Mouse (Mus musculus): ENCODE measurements around the gene E130308A19Rik.

E130308A19Rik gene

DNA sequence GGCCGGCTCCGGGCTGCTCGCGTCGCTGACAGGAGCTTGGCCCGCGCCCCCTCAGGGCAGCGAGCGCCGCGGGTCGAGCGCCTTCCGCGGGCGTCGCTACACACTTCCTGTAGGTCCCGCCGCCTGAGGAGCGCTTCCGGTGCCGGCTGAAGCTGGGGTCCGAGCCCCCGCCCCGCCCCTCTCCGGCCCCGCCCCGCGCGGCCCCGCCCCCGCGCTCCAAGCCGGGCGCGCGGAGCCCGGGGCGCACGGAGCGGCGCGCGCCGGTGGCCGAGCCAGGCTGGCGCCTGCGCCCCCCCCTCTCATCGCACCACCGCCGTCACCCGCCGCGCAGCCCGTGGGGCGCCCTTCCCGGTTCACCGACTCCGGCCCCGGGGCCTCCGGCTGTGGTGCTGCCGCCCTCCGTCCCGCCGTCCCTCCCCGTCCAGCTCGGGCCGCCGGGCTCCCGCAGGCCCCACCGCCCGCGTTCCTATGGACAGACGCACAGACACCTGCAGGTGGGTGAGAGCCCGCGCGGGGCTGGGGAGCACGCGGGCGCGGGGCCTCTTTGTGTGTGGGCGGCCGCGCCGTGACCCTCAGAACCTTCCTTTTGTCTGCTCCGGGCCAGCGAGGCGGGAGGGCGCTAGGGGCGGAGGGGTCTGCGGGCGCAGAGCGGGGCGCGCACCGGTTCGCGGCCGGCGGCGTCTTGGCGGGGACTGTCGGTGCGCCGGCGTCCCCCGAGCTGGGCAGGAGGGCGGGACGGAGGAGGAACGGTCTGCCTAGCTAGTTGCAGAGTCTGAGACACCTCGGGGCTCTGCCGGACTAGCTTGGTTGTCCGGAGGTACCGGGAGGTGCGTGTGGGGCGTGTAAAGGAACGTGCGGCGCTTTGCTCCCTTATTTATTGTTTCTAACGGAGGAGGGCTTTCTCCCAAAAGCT, at the start of gene E130308A19Rik:
Gene E130308A19Rik, plus strand, starts transcription at position 214 of the 913 bp plus-strand sequence.
- peak; percentile 80 for DNase-seq (ENCODE audit: low read depth)

DNA sequence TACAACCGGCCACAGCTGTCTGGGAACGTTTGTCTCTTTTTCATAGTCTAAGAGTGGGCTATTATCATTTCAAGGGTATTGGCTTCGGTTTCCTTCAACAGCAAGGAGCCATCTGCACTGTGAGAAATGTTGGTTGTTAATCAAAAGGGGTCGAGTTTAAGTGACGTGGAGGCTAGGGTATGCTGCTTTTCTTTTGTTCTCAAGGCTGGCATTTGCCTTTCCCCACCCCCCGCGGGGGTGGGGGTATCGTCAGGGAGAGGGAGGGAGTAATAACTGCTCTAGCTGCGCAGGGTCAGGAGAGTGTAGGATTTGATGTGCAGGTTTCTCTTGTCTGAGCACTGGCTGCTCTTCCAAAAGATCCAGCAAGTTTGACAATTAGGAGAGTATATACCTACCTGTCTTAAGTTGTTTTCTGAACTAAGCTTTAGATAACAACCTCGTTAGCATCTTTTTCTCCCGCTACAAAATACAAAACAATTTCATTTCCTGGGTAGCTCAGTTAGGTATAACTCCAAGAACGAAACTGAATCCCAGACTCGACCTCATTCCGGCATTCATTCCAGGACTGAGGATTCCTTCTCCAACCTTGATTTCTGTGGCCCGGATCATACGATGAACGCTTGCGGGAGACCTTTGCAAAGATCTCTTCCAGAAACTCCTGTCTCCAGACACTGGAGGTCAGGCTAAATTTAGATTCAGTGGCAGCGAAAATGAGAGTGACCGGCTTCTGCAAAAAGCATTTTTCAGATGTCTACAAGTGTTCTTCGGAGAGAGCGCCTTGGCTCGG, 45.3 kb upstream of the E130308A19Rik start:
- peak; percentile 74 for DNase-seq (ENCODE audit: low read depth)

DNA sequence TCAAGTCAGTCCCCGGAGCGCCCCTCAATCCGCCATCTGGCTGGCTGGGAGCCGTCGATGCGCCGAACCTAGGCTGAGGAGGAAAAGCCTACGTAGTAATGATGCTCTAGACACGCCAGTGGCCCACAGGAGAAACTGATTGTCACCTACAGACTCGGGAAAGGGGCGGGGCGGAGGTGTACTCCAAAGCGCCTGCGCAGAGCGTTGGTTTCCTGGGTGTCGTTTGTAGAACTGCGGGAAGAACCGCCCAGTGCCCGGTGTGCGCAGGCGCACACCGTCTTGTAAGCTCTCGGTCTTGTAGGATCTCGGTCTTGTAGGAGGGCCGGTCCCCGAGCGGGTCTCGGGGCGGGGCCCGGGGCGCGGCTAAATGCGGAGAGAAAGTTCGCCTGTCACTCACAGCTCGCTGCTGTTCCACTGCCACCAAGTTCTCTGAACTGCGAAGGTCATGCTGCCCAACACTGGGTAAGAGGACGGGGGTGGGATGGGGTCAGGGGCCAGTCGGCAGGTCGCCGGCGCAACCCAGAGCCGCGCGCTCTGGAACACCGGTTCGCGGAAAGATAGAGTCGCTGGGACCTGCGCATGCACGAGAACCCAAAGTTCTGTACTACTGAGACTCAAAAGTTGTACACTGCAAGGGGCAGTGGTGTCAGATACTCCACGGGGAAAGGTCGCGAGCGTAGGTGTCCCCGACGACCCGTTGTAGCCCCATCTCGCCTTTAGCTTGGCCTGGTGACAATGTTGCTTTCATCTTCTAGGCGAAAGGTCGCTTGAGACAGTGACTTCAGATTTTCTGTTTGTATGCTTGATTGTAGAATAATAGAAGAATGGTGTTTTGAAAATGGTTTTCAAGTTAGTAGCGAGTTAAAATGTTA, 44.5 kb upstream of the E130308A19Rik start, which contains the start of gene Hsdl2:
Gene Hsdl2, plus strand, starts transcription at position 250 of the 872 bp plus-strand sequence.
- peak; percentile 100 for DNase-seq (ENCODE audit: low read depth)

DNA sequence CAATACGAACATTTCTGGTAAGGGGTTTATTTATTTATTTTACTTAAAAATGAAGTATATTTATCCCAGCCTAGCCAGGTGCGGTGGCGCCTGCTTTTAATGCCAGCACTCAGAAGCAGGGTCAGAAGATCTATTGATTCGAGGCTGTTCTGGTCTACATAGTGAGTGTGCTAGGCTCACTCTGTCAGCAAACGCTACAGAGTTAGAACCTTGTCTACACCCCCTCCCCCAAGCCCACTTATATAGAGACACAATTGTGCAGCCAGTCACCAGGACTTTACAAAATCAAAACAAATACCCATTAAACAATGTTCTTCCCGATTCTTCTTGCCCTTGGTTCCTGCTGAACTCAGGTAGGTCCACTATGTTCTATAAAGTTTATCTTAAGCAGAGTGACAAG, 43.8 kb upstream of the E130308A19Rik start:
- no peak for DNase-seq (ENCODE audit: low read depth)

DNA sequence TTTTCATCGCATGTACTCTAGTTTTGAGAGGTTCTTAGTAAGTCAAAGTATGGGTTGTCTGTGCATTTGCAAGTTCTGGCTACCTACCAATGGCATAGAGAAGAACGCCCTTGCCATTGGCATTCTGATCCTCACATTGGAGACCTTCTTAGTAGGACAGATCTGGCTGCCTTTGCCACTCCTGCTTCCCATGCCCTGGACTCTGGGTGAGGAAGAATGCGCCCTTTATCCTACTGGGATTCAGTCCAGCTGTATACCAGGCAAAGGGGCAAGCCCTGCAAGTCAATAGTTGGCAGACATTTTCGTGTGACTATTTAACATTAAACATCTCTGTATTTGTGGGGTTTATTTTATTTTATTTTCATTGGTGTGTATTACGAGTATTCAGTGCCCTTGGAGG, 40.9 kb upstream of the E130308A19Rik start:
- no peak for DNase-seq (ENCODE audit: low read depth)

DNA sequence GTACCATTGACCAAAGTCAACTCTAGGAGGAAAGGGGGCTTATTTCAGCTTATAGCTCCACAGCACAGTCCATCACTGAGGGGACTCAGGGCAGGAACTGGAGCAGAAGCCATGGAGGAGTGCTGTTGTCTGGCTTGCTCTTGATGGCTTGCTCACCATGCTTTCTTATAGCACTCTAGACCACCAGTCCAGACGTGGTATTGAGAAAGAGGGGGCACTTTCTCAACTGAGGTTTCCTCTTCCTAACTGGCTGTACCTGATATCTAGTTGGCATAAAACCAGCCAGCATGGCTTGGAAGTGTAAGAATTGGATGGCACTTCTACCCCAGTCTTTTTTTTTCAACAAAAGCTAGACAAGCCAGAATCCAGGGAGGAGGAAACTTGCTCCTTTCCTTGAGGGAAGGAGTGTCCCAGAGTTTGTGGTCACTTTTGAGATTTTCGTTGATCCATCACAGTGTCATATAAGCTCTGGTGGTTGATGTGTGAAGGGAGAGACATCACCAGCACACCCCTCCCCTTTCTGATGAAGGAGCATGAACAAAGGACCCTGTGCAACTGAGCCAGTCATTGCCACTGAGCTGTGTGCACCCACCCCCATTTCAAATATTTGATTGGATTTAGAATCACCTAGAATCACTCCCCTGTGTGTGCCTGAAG, 38.7 kb upstream of the E130308A19Rik start:
- no peak for DNase-seq (ENCODE audit: low read depth)

DNA sequence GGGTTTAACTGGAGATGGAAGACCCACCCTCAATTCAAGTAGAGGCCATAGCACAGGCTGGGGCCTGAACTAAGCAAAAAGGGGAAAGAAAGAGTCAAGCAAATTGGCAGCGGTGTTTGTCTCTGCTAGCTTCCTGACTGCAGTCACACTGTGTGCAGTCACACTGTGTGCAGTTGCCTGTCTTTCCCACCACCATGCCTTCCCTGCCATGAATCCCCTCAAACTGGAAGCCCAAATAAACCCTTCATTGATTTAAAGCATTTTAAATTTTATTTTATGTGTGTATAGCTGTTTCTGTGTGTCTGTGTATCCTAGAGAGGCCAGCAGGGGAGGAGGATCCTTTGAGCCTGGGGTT, 38.2 kb upstream of the E130308A19Rik start:
- DNase-seq (ENCODE audit: low read depth) = no peak

DNA sequence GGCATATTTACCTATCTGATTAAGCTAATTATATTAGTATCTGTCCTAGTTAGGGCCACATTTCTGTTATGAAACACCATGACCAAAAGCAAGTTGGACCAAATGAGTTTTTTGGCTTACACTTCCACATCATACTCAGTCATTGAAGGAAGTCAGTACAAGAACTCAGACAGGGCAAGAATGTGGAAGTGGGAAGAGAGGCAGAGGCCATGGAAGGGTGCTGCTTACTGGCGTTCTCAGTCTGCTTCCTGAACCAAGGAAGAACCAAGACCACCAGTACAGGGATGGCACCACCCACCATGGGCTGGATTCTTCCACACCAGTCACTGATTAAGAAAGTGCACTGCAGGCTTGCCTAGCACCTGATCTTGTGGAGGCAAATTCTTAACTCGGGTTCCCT, 31.4 kb upstream of the E130308A19Rik start:
- DNase-seq (ENCODE audit: low read depth) = no peak

DNA sequence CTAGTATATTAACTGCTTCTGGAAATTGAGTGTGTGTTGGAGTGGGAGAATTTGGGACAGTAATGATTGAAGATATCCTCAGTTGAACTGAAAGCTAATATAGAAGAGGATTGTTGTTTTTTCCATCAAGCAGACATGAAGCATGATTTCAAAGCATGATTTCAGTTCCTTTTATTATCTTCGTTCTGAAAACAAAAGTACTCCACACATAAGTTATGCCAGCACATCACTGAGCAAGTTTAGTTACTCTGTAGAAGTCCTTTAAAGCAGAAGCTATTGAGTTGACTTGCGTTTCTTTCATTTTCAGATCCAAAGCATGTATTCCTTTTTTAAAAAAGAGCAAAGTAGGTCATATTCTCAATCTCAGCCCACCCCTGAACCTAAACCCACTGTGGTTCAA, 29.5 kb upstream of the E130308A19Rik start:
- DNase-seq (ENCODE audit: low read depth) = no peak

DNA sequence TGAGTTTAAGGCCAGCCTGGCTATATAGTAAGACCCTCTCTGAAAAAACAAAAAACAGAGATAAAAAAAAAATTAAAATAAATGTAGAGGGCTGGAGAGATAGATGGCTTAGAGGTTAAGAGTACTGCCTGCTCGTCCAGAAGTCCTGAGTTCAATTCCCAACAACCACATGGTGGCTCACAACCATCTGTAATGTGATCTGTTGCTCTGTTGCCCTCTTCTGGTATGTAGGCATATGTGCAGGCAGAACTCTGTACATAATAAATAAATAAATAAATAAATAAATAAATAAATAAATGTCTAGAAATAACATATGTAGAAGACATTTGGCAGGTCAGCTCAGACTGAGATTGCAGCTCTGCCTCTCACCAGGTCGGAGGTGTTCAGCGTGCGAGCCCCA, 23.3 kb upstream of the E130308A19Rik start:
- no peak for DNase-seq (ENCODE audit: low read depth)

DNA sequence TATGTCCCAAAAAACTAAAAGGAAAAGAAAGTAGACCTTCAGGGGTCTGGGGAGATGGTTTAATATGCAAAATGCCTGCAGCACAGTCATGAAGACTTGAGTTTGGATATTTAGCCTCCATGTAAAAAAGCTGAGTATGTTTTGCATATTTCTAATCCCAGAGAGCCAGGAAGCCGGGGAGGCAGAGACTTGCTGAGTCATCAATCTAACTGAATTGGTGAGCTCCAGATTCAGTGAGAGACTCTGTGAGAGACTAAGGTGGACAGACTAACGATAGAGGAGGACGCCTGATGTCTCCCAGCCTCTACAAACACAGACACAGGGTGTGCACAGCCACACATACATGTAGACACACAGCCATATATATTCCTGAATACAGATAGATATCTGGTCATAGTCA, 21.1 kb upstream of the E130308A19Rik start:
- no peak for DNase-seq (ENCODE audit: low read depth)

DNA sequence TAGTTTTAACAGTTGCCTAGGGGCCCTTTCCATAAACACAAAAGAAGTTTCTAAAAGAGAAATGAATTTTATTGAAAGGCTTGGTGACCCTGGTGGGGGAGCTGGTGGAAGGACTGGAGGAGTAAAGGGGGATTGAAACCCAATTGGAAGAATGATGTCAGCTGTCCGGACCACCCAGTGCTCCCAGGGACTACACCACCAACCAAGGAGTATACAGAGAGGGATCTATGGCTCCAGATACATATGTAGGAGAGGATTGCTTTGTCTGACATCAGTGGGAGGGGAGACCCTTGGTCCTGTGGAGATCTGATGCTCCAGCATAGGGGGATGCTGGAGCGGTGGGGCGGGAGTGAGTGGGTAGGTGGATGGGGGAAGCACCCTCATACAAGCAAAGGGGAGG, 20.5 kb upstream of the E130308A19Rik start:
- no peak for DNase-seq (ENCODE audit: low read depth)

DNA sequence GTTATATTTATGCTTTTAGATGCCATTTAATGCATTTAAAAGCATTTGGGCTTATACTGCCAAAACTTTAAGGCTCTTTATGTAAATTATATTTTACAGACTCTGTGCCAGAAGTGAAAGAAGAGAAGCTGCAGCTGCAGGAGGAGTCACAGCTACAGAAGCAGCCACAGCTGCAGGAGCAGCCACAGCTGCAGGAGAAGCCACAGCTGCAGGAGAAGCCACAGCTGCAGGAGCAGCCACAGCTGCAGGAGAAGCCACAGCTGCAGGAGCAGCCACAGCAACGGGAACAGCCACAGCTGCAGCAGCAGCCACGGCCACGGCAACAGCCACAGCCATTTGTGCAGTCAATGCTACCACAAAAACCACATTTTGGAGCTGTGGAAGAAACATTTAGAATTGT, 15.6 kb upstream of the E130308A19Rik start:
- DNase-seq (ENCODE audit: low read depth) = no peak

DNA sequence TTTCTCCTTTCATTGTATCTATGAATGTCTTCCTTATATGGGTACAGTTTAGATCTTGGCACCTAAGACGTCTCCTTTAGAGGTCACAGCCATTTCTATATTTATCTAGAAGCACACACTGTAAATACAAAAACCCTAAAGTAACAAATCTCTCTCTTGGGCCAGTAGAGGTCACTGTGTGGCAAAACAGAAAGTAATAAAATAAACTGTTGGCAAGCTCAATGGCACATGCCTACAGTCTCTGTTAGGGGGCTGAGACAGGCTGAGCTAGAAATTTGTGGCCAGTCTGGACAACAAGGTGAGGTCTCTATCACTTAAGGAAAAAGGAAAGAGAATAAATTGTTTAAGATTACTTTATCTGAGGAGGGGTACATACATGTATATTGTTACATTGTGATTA, 11.0 kb upstream of the E130308A19Rik start:
- peak; percentile 50 for DNase-seq (ENCODE audit: low read depth)

DNA sequence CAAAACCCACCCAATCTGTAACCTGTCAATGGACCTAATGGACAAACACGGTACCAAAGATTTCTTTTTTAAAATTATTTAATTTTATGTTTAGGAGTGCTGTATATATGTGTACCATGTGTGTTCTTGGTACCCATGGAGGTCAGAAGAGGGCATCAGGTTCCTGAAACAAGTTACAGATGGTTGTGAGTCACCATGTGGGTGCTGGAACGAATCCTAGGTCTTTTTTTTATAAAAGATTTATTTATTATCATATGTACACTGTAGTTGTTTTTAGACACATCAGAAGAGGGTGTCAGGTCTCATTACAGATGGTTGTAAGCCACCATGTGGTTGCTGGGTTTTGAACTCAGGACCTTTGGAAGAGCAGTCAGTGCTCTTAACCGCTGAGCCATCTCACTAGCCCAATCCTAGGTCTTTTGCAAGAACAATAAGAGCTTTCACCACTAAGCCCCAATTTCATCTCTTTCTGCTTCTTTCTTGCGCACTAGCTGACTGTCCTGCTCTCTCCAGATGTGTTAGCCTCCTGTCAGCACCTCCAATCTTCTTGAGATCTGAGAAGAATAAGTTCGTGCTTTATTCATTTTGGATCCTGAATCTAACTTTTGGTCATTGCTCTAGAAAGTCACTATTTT, 6.3 kb upstream of the E130308A19Rik start:
- no peak for DNase-seq (ENCODE audit: low read depth)

DNA sequence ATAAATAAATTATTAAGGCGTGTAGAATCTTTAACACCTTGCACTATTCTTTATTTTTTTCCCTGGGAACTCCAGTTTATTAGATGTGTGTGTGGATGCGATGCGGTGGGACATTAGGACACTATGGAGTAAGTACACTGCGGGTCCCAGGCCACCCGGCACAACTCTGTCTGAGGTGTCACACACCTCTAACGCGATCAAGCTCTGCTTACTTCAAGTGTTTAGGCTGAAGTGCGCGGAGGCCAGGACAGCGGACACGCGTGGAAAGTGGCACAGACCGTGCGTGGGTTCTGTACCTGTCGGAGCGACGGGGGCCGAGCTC, 374 bp upstream of the E130308A19Rik start:
- DNase-seq (ENCODE audit: low read depth) = no peak

DNA sequence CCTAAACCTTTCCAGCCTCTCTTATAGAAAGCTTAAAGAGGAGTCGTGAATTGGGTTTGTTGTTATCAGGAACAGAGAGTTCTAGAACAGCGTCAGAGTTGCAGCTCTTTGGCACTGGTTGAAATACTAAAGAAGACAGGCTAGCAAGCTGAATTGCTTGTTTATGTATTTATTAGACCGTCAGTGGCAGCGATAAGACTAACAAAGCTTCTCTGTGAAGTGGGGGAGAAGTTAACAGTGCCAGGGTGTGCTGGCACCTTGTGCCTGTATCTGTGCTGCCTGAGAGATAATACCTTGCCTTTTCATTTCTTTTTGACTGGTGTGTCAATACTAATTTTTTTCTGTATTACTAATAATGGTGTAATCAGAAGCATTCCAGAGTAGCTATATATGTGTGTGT, 2.2 kb downstream of the E130308A19Rik start:
- no peak for DNase-seq (ENCODE audit: low read depth)

DNA sequence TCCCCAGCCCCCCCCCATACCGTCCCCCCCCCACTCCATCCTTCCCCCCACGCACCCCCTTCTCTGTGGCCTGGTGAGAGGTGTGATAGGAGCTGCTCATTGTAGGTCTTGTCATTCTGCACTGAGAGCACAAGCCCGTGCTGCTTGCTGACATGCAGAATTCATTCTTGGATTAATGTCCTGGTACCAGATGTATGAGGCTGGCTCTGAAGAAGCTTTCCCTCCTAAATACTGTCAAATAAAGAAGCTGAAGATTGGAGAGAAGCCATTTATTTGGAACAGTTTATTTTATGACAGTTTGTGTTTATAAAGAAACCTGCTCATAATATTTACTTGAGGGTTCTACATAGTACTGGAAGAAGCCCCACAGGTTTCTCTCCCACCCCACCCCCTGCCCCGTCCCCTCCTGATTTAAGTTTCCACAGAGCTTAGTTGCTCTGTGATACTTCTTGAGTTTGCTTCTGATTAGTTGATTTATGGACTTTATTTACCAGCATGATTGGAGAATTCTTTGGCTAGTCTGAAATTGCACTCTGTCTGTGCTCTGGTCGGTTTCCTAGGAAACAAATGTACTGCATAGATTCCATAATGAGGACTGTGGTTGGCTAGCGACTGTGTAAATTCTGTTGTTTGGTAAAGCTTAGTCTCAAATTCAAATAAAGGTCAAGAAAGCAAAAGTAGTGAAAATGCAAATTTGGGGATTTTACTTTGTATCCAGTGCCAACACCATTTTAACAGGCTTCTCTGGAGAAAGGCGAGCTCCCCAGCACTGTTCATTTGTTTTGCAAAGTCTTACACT, 3.3 kb downstream of the E130308A19Rik start:
- no peak for DNase-seq (ENCODE audit: low read depth)

DNA sequence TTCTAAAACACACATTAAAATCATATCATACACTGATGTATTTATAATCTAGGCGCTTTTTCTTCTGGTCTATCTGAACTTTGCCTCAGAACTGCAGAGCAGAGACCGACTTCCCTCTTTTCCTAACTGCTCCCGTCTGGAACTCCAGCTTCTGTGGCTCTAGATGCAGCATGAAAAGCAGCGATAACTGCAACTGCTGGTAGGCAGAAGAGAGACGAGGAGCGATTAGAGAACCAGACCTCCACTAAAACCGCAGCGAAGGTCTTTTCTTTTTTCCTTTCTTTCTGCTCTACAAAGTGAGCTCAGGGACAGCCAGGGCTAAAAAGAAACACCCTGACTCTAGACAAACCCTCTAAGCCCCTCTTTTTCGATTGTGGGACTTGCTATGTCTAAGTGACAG, 4.1 kb downstream of the E130308A19Rik start:
- DNase-seq (ENCODE audit: low read depth) = no peak

DNA sequence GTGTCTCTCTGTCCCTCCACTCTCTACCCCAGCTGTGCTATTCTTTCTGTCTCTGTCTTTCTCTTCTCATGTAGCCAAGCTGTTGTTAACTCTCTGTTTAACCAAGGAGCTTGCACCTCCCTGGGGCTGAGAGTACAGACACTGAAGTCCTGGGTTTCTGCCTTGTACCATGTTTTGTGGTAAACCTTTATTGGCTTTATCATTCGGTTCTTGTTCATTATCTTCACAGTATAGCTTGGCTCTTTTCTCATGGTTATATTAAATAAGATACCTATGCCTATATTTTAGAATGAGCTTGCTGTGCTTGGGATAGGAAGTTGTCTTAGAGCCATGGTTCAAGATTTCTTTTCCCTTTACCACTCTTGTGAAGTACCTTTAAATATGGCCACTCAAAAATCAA, 8.5 kb downstream of the E130308A19Rik start:
- no peak for DNase-seq (ENCODE audit: low read depth)
